Mouse (Mus musculus): ENCODE measurements around the gene Srgap3. TPM values are rescaled to one million over a fixed set of nuclear protein-coding genes. Genes with fewer than 3 reads are reported as not detected.

The Srgap3 gene
- polyA plus RNA-seq, 1 experiment = 4.6 TPM

- no peaks in the 10 kb centered on the region for H3K27me3 ChIP-seq (ENCODE audit: control insufficient read depth, insufficient read depth, insufficient read length)
- no peaks in the 10 kb centered on the region for H3K36me3 ChIP-seq (ENCODE audit: control insufficient read depth, insufficient read depth)
- TF ChIP-seq MYOD1 (IDR thresholded peaks at IDR 0.05; ENCODE audit: control insufficient read depth, insufficient read length, low read depth) = no peak
- no peak for TF ChIP-seq USF1 (IDR thresholded peaks at IDR 0.05; ENCODE audit: low read depth)
- no peak for TF ChIP-seq MAX (IDR thresholded peaks at IDR 0.05)
- TF ChIP-seq MYOG (IDR thresholded peaks at IDR 0.05; ENCODE audit: control insufficient read depth, extremely low read depth, insufficient read length) = no peak
- no peak for TF ChIP-seq CEBPB (IDR thresholded peaks at IDR 0.05; ENCODE audit: low read depth)
- no peak for TF ChIP-seq CTCF (IDR thresholded peaks at IDR 0.05; ENCODE audit: control insufficient read depth, insufficient read depth, insufficient read length)
- no peak for TF ChIP-seq FOSL1 (IDR thresholded peaks at IDR 0.05; ENCODE audit: insufficient read depth, low read length, poor library complexity, severe bottlenecking)
- H3K79me3 ChIP-seq (ENCODE audit: low read depth) = no peaks in the 10 kb centered on the region
- no peak overlapping the region for H3K4me3 ChIP-seq (ENCODE audit: insufficient read depth, poor library complexity, severe bottlenecking)
- no peak overlapping the region for H3ac ChIP-seq (ENCODE audit: control insufficient read depth, insufficient read length, low read depth)
- peaks cover 26% of the 10 kb centered on the region for H3K79me2 ChIP-seq (ENCODE audit: control insufficient read depth, insufficient read depth)
These were observed 2.2 kb upstream of the Srgap3 start for GRCm38 (mm10) chr6:112949220-112949619.

- TF ChIP-seq MAX (IDR thresholded peaks at IDR 0.05) (peak; percentile 7), MYOD1 (IDR thresholded peaks at IDR 0.05; ENCODE audit: control insufficient read depth, insufficient read length, low read depth) (peak; percentile 92), FOSL1 (IDR thresholded peaks at IDR 0.05; ENCODE audit: insufficient read depth, low read length, poor library complexity, severe bottlenecking) (peak; percentile 24), CEBPB (IDR thresholded peaks at IDR 0.05; ENCODE audit: low read depth) (no peak)
These were observed 1.4 kb upstream of the Srgap3 start for GRCm38 (mm10) chr6:112948416-112948815.

DNA sequence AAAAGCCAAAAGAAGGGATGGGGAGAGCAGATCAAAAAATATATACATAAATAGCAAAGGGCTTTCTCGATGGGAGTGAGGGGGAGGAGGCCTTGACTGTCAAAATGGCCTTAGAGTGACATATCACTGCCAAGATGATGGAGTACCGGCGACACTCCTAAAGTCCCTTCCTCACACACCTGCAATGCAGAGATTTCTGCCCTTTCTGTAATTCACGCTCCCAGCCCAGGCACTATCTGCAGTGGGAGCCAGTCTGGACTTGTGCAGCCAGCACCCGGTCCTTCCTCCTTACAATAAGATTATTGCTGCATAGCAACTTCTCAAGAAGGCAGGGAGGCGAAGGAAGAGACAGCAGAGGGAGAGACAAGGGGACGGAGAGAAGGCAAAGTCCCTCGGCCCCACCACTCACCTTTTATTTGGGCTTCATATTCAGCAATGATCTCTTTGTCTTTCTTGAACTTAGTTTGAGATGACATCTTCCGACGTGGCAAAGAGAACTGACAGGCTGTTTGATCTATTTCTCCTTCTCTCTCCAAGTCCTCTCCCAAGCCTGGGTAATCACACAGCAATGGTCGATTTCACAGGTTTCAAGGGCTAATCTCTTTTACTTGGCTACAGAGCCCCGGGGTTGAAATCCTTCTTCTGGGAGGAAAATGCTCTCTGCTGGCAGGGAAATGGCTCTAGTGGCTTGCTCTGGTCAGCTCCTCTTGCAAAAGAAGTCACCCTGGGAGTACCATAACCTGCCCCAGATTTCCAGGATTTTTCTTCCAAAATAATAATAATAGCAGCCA, 850 bp downstream of the Srgap3 start:
- TF ChIP-seq USF1 (IDR thresholded peaks at IDR 0.05; ENCODE audit: low read depth) (no peak), FOSL1 (IDR thresholded peaks at IDR 0.05; ENCODE audit: insufficient read depth, low read length, poor library complexity, severe bottlenecking) (no peak), MAX (IDR thresholded peaks at IDR 0.05) (no peak), CEBPB (IDR thresholded peaks at IDR 0.05; ENCODE audit: low read depth) (no peak), CTCF (IDR thresholded peaks at IDR 0.05; ENCODE audit: control insufficient read depth, insufficient read depth, insufficient read length) (no peak), MYOG (IDR thresholded peaks at IDR 0.05; ENCODE audit: control insufficient read depth, extremely low read depth, insufficient read length) (no peak), MYOD1 (IDR thresholded peaks at IDR 0.05; ENCODE audit: control insufficient read depth, insufficient read length, low read depth) (no peak)
- peaks cover 48% of the 10 kb centered on the region for H3K79me2 ChIP-seq (ENCODE audit: control insufficient read depth, insufficient read depth)
- peak overlapping the region; percentile 49 for H3K4me3 ChIP-seq (ENCODE audit: insufficient read depth, poor library complexity, severe bottlenecking)
- H3K79me3 ChIP-seq (ENCODE audit: low read depth) = no peaks in the 10 kb centered on the region
- H3K36me3 ChIP-seq (ENCODE audit: control insufficient read depth, insufficient read depth) = no peaks in the 10 kb centered on the region
- peak overlapping the region; percentile 74 for H3ac ChIP-seq (ENCODE audit: control insufficient read depth, insufficient read length, low read depth)
- no peaks in the 10 kb centered on the region for H3K27me3 ChIP-seq (ENCODE audit: control insufficient read depth, insufficient read depth, insufficient read length)

More at GRCm38 (mm10) chr6:112948416-112948815, 1.4 kb upstream of the Srgap3 start:
- Histone ChIP-seq H3K79me3 (ENCODE audit: low read depth) (no peaks in the 10 kb centered on the region), H3K36me3 (ENCODE audit: control insufficient read depth, insufficient read depth) (no peaks in the 10 kb centered on the region), H3K4me3 (ENCODE audit: insufficient read depth, poor library complexity, severe bottlenecking) (no peak overlapping the region), H3ac (ENCODE audit: control insufficient read depth, insufficient read length, low read depth) (no peak overlapping the region), H3K79me2 (ENCODE audit: control insufficient read depth, insufficient read depth) (peaks cover 33% of the 10 kb centered on the region), H3K27me3 (ENCODE audit: control insufficient read depth, insufficient read depth, insufficient read length) (no peaks in the 10 kb centered on the region)

DNA sequence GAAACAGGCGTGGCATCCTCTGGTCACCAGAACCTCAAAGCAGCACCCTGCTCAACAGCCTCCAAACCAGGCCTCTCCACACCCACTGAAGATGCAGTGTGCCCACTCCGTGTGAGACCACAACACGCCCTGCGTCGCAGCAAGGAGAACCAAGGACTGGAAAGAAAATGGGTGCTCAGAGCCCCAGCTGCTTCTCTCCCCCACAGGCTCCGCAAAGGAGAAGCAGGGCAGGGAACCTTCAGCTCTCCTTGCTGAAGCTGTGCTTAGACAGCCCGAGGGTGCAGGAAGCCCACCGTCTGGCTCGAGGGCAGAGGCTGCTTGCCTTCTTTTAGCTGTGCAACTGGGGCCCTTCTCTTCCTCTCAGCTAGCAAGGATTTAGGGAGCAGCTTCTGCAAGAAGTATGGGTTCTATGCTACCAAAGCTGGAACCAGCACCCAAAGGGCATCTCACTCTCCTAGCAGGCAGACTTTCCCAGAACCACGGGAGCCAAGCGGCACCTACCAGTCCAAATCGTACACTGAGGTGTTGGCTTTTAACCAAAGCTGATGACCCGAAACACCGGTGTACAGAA, 1.8 kb downstream of the Srgap3 start:
- Histone ChIP-seq H3K79me3 (ENCODE audit: low read depth) (no peaks in the 10 kb centered on the region), H3K36me3 (ENCODE audit: control insufficient read depth, insufficient read depth) (no peaks in the 10 kb centered on the region), H3ac (ENCODE audit: control insufficient read depth, insufficient read length, low read depth) (peak overlapping the region; percentile 58), H3K27me3 (ENCODE audit: control insufficient read depth, insufficient read depth, insufficient read length) (no peaks in the 10 kb centered on the region), H3K4me3 (ENCODE audit: insufficient read depth, poor library complexity, severe bottlenecking) (peak overlapping the region; percentile 21), H3K79me2 (ENCODE audit: control insufficient read depth, insufficient read depth) (peaks cover 48% of the 10 kb centered on the region)
- TF ChIP-seq MYOD1 (IDR thresholded peaks at IDR 0.05; ENCODE audit: control insufficient read depth, insufficient read length, low read depth) (no peak), FOSL1 (IDR thresholded peaks at IDR 0.05; ENCODE audit: insufficient read depth, low read length, poor library complexity, severe bottlenecking) (no peak), CTCF (IDR thresholded peaks at IDR 0.05; ENCODE audit: control insufficient read depth, insufficient read depth, insufficient read length) (no peak), MYOG (IDR thresholded peaks at IDR 0.05; ENCODE audit: control insufficient read depth, extremely low read depth, insufficient read length) (no peak), CEBPB (IDR thresholded peaks at IDR 0.05; ENCODE audit: low read depth) (no peak), USF1 (IDR thresholded peaks at IDR 0.05; ENCODE audit: low read depth) (no peak), MAX (IDR thresholded peaks at IDR 0.05) (no peak)

DNA sequence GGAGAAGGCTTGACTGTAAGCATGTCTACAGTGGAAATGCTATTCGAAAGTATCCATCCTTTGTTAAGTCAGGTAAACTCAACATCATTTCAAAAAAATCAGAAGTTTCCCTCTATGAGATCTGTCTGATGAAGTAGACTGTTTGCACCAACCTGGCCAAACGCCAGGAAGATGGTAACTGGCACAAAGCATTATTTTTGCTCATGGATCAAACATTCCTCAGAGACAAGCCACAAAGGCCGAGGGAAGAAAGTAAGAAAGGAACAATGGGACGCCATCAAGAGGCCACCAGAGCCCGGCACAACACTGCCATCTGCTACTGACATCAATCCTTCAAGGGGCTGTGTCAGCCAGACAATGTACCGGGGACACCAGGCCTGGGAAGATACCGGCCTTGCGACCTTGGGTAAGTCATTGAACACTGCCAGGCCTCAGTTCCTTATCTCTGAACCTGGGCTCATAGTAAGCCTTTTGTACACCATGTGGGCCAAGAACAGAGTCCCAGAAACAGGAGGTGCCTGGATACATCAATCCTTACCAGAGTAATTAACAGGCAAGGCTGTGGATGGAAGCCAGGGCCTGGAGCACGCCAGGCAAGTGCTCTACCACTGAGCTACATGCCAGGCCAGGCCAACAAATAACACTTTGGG, 3.3 kb downstream of the Srgap3 start:
- TF ChIP-seq CTCF (IDR thresholded peaks at IDR 0.05; ENCODE audit: control insufficient read depth, insufficient read depth, insufficient read length) = no peak
- TF ChIP-seq MAX (IDR thresholded peaks at IDR 0.05) = no peak
- TF ChIP-seq USF1 (IDR thresholded peaks at IDR 0.05; ENCODE audit: low read depth) = no peak
- no peak for TF ChIP-seq MYOG (IDR thresholded peaks at IDR 0.05; ENCODE audit: control insufficient read depth, extremely low read depth, insufficient read length)
- no peak for TF ChIP-seq CEBPB (IDR thresholded peaks at IDR 0.05; ENCODE audit: low read depth)
- TF ChIP-seq MYOD1 (IDR thresholded peaks at IDR 0.05; ENCODE audit: control insufficient read depth, insufficient read length, low read depth) = no peak
- TF ChIP-seq FOSL1 (IDR thresholded peaks at IDR 0.05; ENCODE audit: insufficient read depth, low read length, poor library complexity, severe bottlenecking) = no peak
- no peaks in the 10 kb centered on the region for H3K36me3 ChIP-seq (ENCODE audit: control insufficient read depth, insufficient read depth)
- no peak overlapping the region for H3ac ChIP-seq (ENCODE audit: control insufficient read depth, insufficient read length, low read depth)
- H3K27me3 ChIP-seq (ENCODE audit: control insufficient read depth, insufficient read depth, insufficient read length) = no peaks in the 10 kb centered on the region
- no peaks in the 10 kb centered on the region for H3K79me3 ChIP-seq (ENCODE audit: low read depth)
- H3K79me2 ChIP-seq (ENCODE audit: control insufficient read depth, insufficient read depth) = peaks cover 48% of the 10 kb centered on the region
- no peak overlapping the region for H3K4me3 ChIP-seq (ENCODE audit: insufficient read depth, poor library complexity, severe bottlenecking)

All from C2C12 (cell line).